Mouse (Mus musculus) intestine, postnatal 0 days (tissue): ENCODE results near the gene Krt39. TPM values are rescaled to one million over a fixed set of nuclear protein-coding genes. Genes with fewer than 3 reads are reported as not detected.

Experiments used
- ATAC-seq: fragments of 200-750 bp; cut with Nextera tagmentation; 2 replicates; pipeline ENCODE4 v1.8.0; 2017; ENCODE audit warnings: mild to moderate bottlenecking, moderate TSS enrichment, moderate library complexity
- H3K27ac ChIP-seq: fragments of 300-500 bp; sonication (generic); 2 replicates; pipeline ENCODE4 v1.5.1; 2014; ENCODE audit warnings: mild to moderate bottlenecking, low read depth, low read length, moderate library complexity
- H3K27me3 ChIP-seq: fragments of 300-500 bp; sonication (generic); replicated peaks from 2 replicates; pipeline ENCODE4 v1.6.1; 2014; ENCODE audit warnings: low read length, mixed read lengths; ENCODE audit not compliant: control insufficient read depth, insufficient read depth
- H3K36me3 ChIP-seq: fragments of 300-500 bp; sonication (generic); 2 replicates; pipeline ENCODE4 v1.6.1; 2014; ENCODE audit warnings: mild to moderate bottlenecking, moderate library complexity; ENCODE audit not compliant: control insufficient read depth, insufficient read depth
- H3K4me1 ChIP-seq: fragments of 300-500 bp; sonication (generic); replicated peaks from 2 replicates; pipeline ENCODE4 v1.6.1; 2014; ENCODE audit warnings: antibody characterized with exemption, low read length, mixed read lengths; ENCODE audit not compliant: control insufficient read depth, insufficient read depth
- H3K4me2 ChIP-seq: fragments of 300-500 bp; sonication (generic); replicated peaks from 2 replicates; pipeline ENCODE4 v1.6.1; 2014; ENCODE audit warnings: low read depth, mild to moderate bottlenecking, moderate library complexity
- H3K4me3 ChIP-seq: fragments of 300-500 bp; sonication (generic); 2 replicates; pipeline ENCODE4 v1.5.1; 2014; ENCODE audit warnings: low read depth, low read length
- H3K9ac ChIP-seq: fragments of 300-500 bp; sonication (generic); 2 replicates; pipeline ENCODE4 v1.6.1; 2014; ENCODE audit warnings: mild to moderate bottlenecking, low read depth, low read length
- H3K9me3 ChIP-seq: fragments of 300-500 bp; sonication (generic); 2 replicates; pipeline ENCODE4 v1.6.1; 2016; ENCODE audit warnings: mixed run types; ENCODE audit not compliant: control insufficient read depth
- CTCF ChIP-seq: sonication (generic); IDR thresholded peaks from 2 replicates; pipeline ENCODE4 v1.5.1; 2016; ENCODE audit warnings: low read depth, mild to moderate bottlenecking, control low read depth, antibody characterized with exemption, moderate library complexity
- WGBS: fragments of 180-500 bp; shearing (Covaris S2); extraction: QIAGEN DNeasy Blood & Tissue Kit; methylation state at CpG from one replicate; pipeline ENCODE4 v1.1.7; 2014; 5-methylcytosine and 5-hydroxymethylcytosine counted together
- polyA plus RNA-seq: library from polyadenylated mRNA; unstranded; fragments of >200 nt; fragmentation: Nextera tagmentation; extraction: Ambion mirVana; gene quantifications from 2 replicates; pipeline ENCODE4 v1.2.1, GENCODE M21; 2015

The Krt39 gene
- polyA plus RNA-seq, 1 experiment from 2014 or later = not detected

GRCm38 (mm10) chr11:99496460-99496859 lies 24.7 kb downstream of the Krt39 start:
- no peaks in the 10 kb centered on the region for H3K27me3 ChIP-seq
- 0 out of 2 replicates have a peak, but pooled peaks cover 7% of the 10 kb centered on the region for H3K4me1 ChIP-seq
- no peak overlapping the region for H3K9ac ChIP-seq
- peak; percentile 72 for ATAC-seq
- H3K4me3 ChIP-seq = no peak overlapping the region
- no peak overlapping the region; the same call in 1 of the 2 replicates for H3K27ac ChIP-seq
- no peaks in the 10 kb centered on the region for H3K9me3 ChIP-seq
- H3K4me2 ChIP-seq = no peak overlapping the region
- WGBS = 34% methylated on average over 4 of the region's 4 CpGs
- H3K36me3 ChIP-seq = no peaks in the 10 kb centered on the region
- no peak for TF ChIP-seq CTCF

- no peak for TF ChIP-seq CTCF
- Histone ChIP-seq H3K4me2 (no peak overlapping the region), H3K4me1 (0 out of 2 replicates have a peak, but pooled peaks cover 12% of the 10 kb centered on the region), H3K4me3 (no peak overlapping the region), H3K9ac (no peak overlapping the region), H3K27ac (no peak overlapping the region), H3K27me3 (no peaks in the 10 kb centered on the region), H3K9me3 (no peaks in the 10 kb centered on the region), H3K36me3 (no peaks in the 10 kb centered on the region)
- 74% methylated on average over 4 of the region's 4 CpGs for WGBS
- no peak for ATAC-seq
Measured at GRCm38 (mm10) chr11:99494741-99495140, 26.4 kb downstream of the Krt39 start.

- H3K36me3 ChIP-seq = no peaks in the 10 kb centered on the region
- no peak overlapping the region for H3K4me3 ChIP-seq
- H3K9me3 ChIP-seq = no peaks in the 10 kb centered on the region
- no peak for TF ChIP-seq CTCF
- H3K27ac ChIP-seq = peak overlapping the region; percentile 30; the same call in 1 of the 2 replicates
- ATAC-seq = no peak
- peak overlapping the region; percentile 45; the same call in 1 of the 2 replicates for H3K4me2 ChIP-seq
- 0 out of 2 replicates have a peak, but pooled peaks cover 16% of the 10 kb centered on the region for H3K4me1 ChIP-seq
- no peaks in the 10 kb centered on the region for H3K27me3 ChIP-seq
- no peak overlapping the region for H3K9ac ChIP-seq
- 28% methylated on average over 5 of the region's 5 CpGs for WGBS
Measured at GRCm38 (mm10) chr11:99493574-99493850, 27.6 kb downstream of the Krt39 start.

- Histone ChIP-seq H3K36me3 (no peaks in the 10 kb centered on the region), H3K9ac (no peak within 1 kb of the TSS), H3K9me3 (no peaks in the 10 kb centered on the region), H3K27me3 (no peaks in the 10 kb centered on the region), H3K27ac (peak within 1 kb of the TSS; percentile 30), H3K4me2 (peak within 1 kb of the TSS; percentile 45), H3K4me3 (no peak within 1 kb of the TSS), H3K4me1 (0 out of 2 replicates have a peak, but pooled peaks cover 16% of the 10 kb centered on the region)
- peak; percentile 76 for ATAC-seq
- no peak for TF ChIP-seq CTCF
- 62% methylated on average over 22 of the region's 22 CpGs for WGBS
Measured at GRCm38 (mm10) chr11:99492733-99493573, 28.2 kb downstream of the Krt39 start, which contains the start of gene Krt23. Gene Krt23 (minus strand): TSS chr11:99493137.

DNA sequence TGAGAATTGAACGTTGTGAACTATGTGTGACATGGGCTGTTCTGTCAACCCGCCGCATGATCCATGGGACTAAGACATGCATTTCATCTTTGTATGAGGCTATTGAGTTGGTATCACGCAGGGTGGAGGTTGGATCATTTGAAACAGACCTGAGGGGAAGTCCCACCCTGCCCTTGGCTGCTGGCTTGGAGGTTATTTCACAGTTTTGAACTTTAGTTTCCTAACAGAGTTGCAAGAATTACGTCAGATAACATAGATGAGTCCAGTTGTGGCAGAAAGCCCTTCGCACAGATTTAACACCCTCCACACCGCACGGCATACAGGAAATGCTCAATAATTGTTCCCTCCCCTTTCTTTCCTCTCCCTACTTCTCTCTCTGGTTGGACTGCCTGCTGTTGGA lies 30.1 kb downstream of the Krt39 start:
- H3K27me3 ChIP-seq = no peaks in the 10 kb centered on the region
- H3K9ac ChIP-seq = no peak overlapping the region
- ATAC-seq = no peak
- no peak overlapping the region for H3K4me3 ChIP-seq
- H3K36me3 ChIP-seq = no peaks in the 10 kb centered on the region
- 58% methylated on average over 8 of the region's 8 CpGs for WGBS
- no peak for TF ChIP-seq CTCF
- no peak overlapping the region for H3K27ac ChIP-seq
- H3K9me3 ChIP-seq = no peaks in the 10 kb centered on the region
- H3K4me2 ChIP-seq = no peak overlapping the region
- H3K4me1 ChIP-seq = 0 out of 2 replicates have a peak, but pooled peaks cover 16% of the 10 kb centered on the region

DNA sequence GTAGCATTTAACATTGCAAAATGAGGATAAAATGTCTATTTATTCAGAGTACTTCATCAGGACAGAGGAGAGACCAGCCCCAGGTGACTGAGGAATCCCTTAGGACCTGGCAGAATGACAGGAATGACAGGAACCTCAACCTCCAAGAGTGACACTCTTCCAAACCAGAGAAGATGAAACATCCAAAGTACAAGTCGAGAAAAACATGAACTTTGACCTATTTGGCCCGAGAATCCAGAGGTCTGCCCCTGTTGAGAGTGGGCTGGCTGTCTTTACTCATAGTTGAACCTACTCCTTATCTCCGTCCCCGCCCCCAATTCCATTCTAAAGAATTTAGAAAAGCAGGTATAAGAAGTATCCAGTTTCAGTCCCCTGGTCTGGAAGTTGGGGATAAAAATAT lies 30.5 kb downstream of the Krt39 start:
- no peak for ATAC-seq
- no peak overlapping the region for H3K27ac ChIP-seq
- H3K27me3 ChIP-seq = no peaks in the 10 kb centered on the region
- no peak overlapping the region for H3K4me3 ChIP-seq
- no peak for TF ChIP-seq CTCF
- no peaks in the 10 kb centered on the region for H3K36me3 ChIP-seq
- H3K4me2 ChIP-seq = no peak overlapping the region
- H3K9ac ChIP-seq = no peak overlapping the region
- WGBS = 34% methylated on average over 4 of the region's 4 CpGs
- H3K4me1 ChIP-seq = 0 out of 2 replicates have a peak, but pooled peaks cover 16% of the 10 kb centered on the region
- no peaks in the 10 kb centered on the region for H3K9me3 ChIP-seq
